Mouse (Mus musculus) yolk sac, embryonic 10.5 days (tissue): Measurements from ENCODE around the gene Sh3kbp1.

Experiments
- DNase-seq: peaks from one replicate; pipeline ENCODE4 v3.0.0-alpha.2; 2017; ENCODE audit warnings: low spot score

The Sh3kbp1 gene

GRCm38 (mm10) chrX:159678320-159678835, 51.3 kb downstream of the Sh3kbp1 start:
- no peak for DNase-seq

- DNase-seq = no peak
Observed at GRCm38 (mm10) chrX:159685521-159685920, 58.4 kb downstream of the Sh3kbp1 start.

- DNase-seq = no peak
Observed at GRCm38 (mm10) chrX:159686850-159687249, 59.8 kb downstream of the Sh3kbp1 start.

- DNase-seq = no peak
Observed at GRCm38 (mm10) chrX:159688698-159689097, 61.6 kb downstream of the Sh3kbp1 start.

GRCm38 (mm10) chrX:159689785-159690416, 62.8 kb downstream of the Sh3kbp1 start:
- DNase-seq = no peak

- DNase-seq = no peak
Observed at GRCm38 (mm10) chrX:159693126-159693525, 66.1 kb downstream of the Sh3kbp1 start.

- no peak for DNase-seq
Observed at GRCm38 (mm10) chrX:159696545-159696944, 69.5 kb downstream of the Sh3kbp1 start.

GRCm38 (mm10) chrX:159697030-159697454, 70.0 kb downstream of the Sh3kbp1 start:
- DNase-seq = no peak

- DNase-seq = no peak
Observed at GRCm38 (mm10) chrX:159702850-159703249, 75.8 kb downstream of the Sh3kbp1 start.

- DNase-seq = no peak
Observed at GRCm38 (mm10) chrX:159704381-159705004, 77.4 kb downstream of the Sh3kbp1 start.

- no peak for DNase-seq
Observed at GRCm38 (mm10) chrX:159705412-159705811, 78.3 kb downstream of the Sh3kbp1 start.

GRCm38 (mm10) chrX:159708076-159708830, 81.2 kb downstream of the Sh3kbp1 start:
- DNase-seq = no peak

GRCm38 (mm10) chrX:159709296-159709695, 82.2 kb downstream of the Sh3kbp1 start:
- DNase-seq = no peak

GRCm38 (mm10) chrX:159711070-159712029, 84.3 kb downstream of the Sh3kbp1 start:
- no peak for DNase-seq

GRCm38 (mm10) chrX:159713191-159713590, 86.1 kb downstream of the Sh3kbp1 start:
- no peak for DNase-seq

- DNase-seq = no peak
Observed at GRCm38 (mm10) chrX:159721390-159721789, 94.3 kb downstream of the Sh3kbp1 start.

- no peak for DNase-seq
Observed at GRCm38 (mm10) chrX:159731421-159731820, 104.3 kb downstream of the Sh3kbp1 start.

- no peak for DNase-seq
Observed at GRCm38 (mm10) chrX:159732845-159733244, 105.8 kb downstream of the Sh3kbp1 start.

- DNase-seq = no peak
Observed at GRCm38 (mm10) chrX:159733948-159734347, 106.9 kb downstream of the Sh3kbp1 start.

- DNase-seq = no peak
Observed at GRCm38 (mm10) chrX:159735513-159736099, 108.5 kb downstream of the Sh3kbp1 start.

GRCm38 (mm10) chrX:159737344-159737743, 110.3 kb downstream of the Sh3kbp1 start:
- no peak for DNase-seq
